Mouse (Mus musculus) heart, postnatal 14 days (tissue): ENCODE measurements around the gene Ip6k1. TPM values are rescaled to one million over a fixed set of nuclear protein-coding genes. Genes with fewer than 3 reads are reported as not detected.

Source experiments
- DNase-seq, 2 experiments: peaks; one replicate each; pipeline ENCODE4 v3.0.0; 2021 to 2022
- intact Hi-C: fragments of 180-260 bp; cut with DNase I; formaldehyde crosslinking; loops from one replicate; pipeline ENCODE4 v1.15.1; 2025
- microRNA-seq, 2 experiments: library from miRNA; unstranded; fragments of <30 nt; microRNA quantifications; one replicate each; pipeline ENCODE4 v1.2.0; 2021 to 2022
- total RNA-seq, 2 experiments: library from RNA; stranded (reverse); gene quantifications; 2 replicates each; pipeline ENCODE4 v1.2.3; 2021

The Ip6k1 gene
- total RNA-seq, 2 experiments from 2014 or later, result 50.7 to 56.7 TPM

DNA sequence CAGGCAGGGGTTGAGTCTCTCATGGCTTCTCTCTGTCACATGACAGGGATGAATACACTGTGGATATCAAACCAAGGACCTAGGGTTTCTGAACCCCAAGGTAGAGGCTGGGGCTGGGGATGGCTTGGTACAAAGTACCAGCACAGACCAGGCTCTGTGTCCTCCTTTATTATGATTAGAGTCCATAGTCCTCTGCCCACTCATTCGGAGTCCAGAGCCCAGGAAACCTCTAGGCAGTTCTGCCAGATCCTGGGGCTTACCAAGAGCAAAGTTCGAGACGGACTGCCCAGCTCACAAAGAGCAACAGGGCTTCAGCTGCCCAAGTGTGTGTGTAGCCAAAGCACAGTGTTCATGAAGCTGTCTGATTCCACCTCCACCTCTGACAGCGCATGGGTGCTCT lies 83.0 kb downstream of the Ip6k1 start:
- no peak for DNase-seq
- intact Hi-C loops, result no loop called here

DNA sequence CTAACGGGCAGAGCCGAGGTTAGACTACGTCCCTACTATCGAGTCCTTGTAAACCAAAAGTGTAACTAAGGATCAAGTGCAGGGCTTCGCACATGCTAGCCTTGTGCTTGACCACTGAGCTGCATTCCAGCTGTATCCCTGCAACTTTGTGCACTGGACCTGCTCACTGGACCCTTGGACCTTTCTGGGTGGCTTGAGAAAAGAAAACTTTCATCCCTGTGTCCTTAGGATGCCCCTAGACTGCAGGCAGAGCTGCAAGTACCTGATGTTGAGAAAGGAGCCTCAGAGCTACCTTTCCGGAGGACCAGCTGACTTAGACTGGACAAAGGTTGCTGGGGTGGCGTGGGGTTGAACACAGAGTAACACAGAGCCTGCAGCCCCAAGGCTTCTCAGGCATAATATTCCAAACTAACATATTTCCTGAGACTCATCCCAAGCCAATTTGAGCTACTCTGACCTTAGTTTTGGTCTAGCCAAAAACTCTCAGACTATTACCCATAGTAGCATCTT lies 88.4 kb downstream of the Ip6k1 start:
- intact Hi-C loops, result no loop called here
- DNase-seq, result no peak

GRCm38 (mm10) chr9:108093586-108093985 lies 91.3 kb downstream of the Ip6k1 start:
- intact Hi-C loops, result no loop called here
- DNase-seq, result no peak

DNA sequence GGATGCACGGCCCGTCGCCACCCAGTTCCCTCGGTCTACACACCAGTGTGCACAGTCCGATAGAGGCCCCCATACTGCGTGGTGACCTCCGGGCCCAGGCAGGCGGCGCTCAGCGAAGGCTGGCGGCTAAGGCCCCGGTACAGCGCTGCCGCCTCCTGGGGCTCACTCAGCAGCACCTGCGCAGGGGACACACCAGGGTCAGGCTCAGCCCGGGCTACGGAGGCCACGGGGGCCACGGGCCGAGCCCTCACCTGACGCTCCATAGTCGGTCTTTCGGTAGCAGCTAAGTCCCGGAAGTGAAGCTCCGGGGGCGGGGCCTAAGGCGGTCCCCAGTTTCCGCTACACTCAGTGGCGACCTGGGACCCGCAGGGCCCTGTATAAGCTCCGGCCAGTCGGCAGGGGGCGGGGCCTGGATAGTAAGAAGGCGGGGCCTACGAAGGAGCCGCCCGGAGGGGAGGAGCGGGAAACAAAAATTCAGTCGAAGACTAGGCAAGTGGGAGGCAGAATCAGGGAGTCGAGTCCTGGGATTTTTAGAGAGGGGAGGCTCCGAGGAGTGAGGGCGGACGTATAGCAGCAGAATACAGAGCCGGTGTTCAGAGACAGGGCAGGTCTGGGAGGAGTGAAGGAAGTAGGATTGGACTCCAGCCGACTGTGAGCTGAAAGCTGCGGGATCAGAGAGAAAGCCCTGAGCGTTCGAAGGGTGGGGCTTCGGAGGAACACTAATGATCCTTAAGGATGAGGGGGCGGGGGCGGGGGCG lies 92.1 kb downstream of the Ip6k1 start, which contains the start of gene Apeh:
Gene Apeh (minus strand): TSS at position 423 of the 758 bp plus-strand sequence.
- peak; percentile 94 to 96 for DNase-seq
- intact Hi-C loops, result no loop called here

DNA sequence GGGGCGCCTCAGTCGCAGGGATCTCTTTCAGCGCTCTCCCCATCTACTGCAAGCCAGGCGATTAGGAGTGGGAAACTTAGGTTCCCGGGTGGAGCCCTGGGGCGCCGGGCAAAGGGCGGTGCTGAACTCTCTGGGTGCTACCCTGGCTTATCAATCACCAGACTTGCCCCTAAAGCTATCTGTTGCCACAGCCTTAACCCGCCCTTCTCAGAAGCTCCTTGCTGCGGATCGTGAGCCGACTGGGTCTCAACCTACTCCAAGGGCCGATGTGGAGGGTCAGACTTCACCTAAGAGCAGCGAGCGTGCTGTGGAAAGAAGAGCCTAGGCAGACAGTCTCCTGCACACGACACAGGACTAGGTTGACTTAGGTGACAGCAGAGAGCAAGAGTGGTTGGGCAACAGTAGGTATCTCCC lies 92.7 kb downstream of the Ip6k1 start:
- intact Hi-C loops, result loop anchor here (1.0 kb wide), 1 partner anchor 106 kb away; no protein-coding TSS in a partner anchor
- DNase-seq, result peak; percentile 37 to 38

- intact Hi-C loops, result loop anchor here (1.0 kb wide), 1 partner anchor 106 kb away; no protein-coding TSS in a partner anchor
- DNase-seq, result peak; percentile 67 to 80
Observed at GRCm38 (mm10) chr9:108095518-108095917, 93.2 kb downstream of the Ip6k1 start.

- intact Hi-C loops, result loop anchor here (1.0 kb wide), 2 partner anchors 105 to 188 kb away; no protein-coding TSS in a partner anchor
- no peak for DNase-seq
Observed at GRCm38 (mm10) chr9:108095949-108096712, 93.8 kb downstream of the Ip6k1 start.

Small RNAs within 50 kb of the gene (microRNA-seq; reads per million reads assigned to microRNA genes)
- gene Mir7088, result 0 reads per million in 2 experiments

Other genes starting within 250 kb of the Ip6k1 start
- 10 to 100 TPM; 74.1 to 76.9 TPM for gene Rbm5, start 231.5 kb upstream of the Ip6k1 start, total RNA-seq
- gene Rbm6, start 129.3 kb upstream of the Ip6k1 start, total RNA-seq, result 10 to 100 TPM; 33.1 to 35.1 TPM
- gene Mon1a, start 114.3 kb upstream of the Ip6k1 start, total RNA-seq, result 10 to 100 TPM; 10.1 to 10.8 TPM
- 1 to 10 TPM; 2.8 to 3.0 TPM for gene Mst1r, start 95.6 kb upstream of the Ip6k1 start, total RNA-seq
- not detected for gene Actl11, start 74.0 kb upstream of the Ip6k1 start, total RNA-seq
- gene Camkv, start 66.8 kb upstream of the Ip6k1 start, total RNA-seq, result under 1 TPM in 1 of 2 experiments, not detected in 1; 0.27 TPM
- gene Traip, start 52.4 kb upstream of the Ip6k1 start, total RNA-seq, result 1 to 10 TPM; 1.2 to 1.8 TPM
- gene Uba7, start 27.0 kb upstream of the Ip6k1 start, total RNA-seq, result 10 to 100 TPM; 13.8 to 19.6 TPM
- gene Gm20661, start 19.4 kb upstream of the Ip6k1 start, total RNA-seq, result under 1 TPM; 0.61 to 0.65 TPM
- 10 to 100 TPM; 11.1 to 12.7 TPM for gene Inka1, start 16.6 kb upstream of the Ip6k1 start, total RNA-seq
- 1 to 10 TPM; 2.4 to 2.7 TPM for gene Cdhr4, start 10.0 kb upstream of the Ip6k1 start, total RNA-seq
- gene Gm20662, start 6.2 kb upstream of the Ip6k1 start, total RNA-seq, result under 1 TPM; 0.50 to 0.98 TPM
- gene Gmppb, start 46.7 kb downstream of the Ip6k1 start, total RNA-seq, result 10 to 100 TPM in 1 of 2 experiments, 1 to 10 TPM in 1; 9.2 to 11.4 TPM
- gene Amigo3, start 50.7 kb downstream of the Ip6k1 start, total RNA-seq, result 1 to 10 TPM; 1.4 to 1.9 TPM
- gene Mst1, start 77.9 kb downstream of the Ip6k1 start, total RNA-seq, result under 1 TPM in 1 of 2 experiments, not detected in 1; 0.38 TPM
- 10 to 100 TPM; 85.3 to 92.6 TPM for gene Rnf123, start 80.8 kb downstream of the Ip6k1 start, total RNA-seq
- gene Apeh, start 92.1 kb downstream of the Ip6k1 start, total RNA-seq, result 10 to 100 TPM; 36.4 to 41.8 TPM
- under 1 TPM; 0.05 to 0.07 TPM for gene Bsn, start 187.9 kb downstream of the Ip6k1 start, total RNA-seq